Mouse (Mus musculus) layer of hippocampus, postnatal 36 days (tissue): ENCODE measurements at regions not wholly inside any gene's neighbourhood (a gene's known extent, or its start where the extent isn't known, plus 50 kb on each side); places are given as distances from the start of the nearest gene placed in this dataset.

Source experiments
- DNase-seq, 2 experiments: peaks; one replicate each; pipeline ENCODE4 v3.0.0; 2022

DNA sequence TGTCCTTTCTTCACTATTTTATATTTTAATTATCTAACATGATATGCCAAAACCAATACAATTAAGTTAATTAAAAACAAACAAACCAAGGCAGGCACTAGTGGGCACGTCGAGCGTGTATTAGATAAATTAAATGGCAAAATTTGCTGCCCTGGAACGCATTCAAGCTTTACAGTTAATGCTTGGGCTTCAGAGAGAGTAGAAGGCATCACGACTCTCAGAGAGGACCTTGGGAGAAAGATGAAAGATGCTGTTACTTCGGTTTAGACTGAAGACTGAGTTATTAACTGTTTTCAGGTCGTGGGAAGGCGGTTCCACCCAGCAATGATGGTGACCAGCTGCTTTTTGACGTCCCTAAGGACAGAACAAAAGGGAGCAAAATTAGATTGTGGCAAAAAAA lies 71.7 kb upstream of the Boc start:
- no peak for DNase-seq

DNA sequence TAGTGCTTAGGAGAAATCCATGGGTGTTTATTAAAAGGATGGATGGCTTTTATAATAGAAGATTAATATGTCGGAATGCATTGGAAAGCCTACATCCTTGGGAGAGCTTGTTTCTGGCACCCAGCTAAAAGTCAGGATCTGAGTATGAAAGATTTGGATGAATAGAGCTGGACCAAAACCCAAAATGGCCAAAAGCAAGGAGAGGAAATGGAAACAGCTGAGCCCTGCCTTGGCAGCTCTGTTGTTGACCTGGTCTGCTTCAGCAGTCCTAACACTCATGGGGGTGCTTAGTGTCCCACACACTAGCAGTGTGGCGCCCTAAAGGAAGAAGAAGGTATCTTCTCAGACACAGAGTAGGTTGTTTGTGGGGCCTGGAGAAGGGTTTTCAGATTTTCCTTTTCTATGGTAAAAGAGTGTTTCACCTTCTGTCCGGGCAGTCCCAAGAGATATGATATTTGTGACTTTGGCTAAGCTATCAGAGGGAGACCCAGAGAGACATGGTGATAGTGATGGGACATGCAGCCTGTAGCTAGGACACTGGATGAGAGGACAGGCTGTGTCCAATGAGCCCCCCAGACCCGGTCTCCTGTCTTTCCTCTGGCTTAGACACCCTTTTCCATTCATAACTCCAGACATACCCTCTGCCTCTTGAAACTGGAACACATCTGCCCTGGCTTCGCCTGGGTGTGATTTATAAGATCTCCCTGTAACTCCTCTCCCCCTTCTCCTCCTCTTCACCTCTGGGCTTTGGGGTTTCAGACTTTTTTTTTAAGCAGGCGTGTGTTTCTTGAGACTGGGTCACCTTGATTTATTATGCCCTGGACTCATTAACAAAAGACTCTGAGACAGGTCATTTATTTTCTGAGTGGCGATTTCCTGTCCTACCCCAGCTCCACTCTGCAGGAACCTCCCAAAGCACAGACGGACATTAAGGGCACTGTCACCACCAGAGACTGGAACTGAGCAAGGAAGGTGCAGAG lies 70.9 kb upstream of the Boc start:
- DNase-seq, result no peak

DNA sequence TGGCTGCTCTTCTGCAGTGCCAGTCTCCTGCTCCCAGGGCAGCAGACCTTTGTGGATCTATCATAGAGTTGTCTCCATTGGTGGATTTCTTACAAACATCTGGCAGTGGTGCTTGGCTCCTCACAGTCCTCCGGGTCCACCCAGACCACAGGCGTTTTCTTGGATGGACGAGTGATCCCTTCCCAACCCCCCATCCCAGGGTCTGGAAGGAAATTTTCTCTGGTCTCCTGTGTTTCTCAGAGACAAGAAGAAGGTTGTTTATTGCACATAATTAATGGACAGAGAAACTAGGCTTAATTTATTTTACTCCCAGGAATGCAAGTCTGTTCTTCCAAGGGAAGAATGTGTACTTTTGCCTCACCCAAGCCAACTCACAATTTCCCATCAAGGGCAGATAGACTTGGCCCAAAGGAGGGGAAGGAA lies 67.2 kb upstream of the Boc start:
- no peak for DNase-seq

DNA sequence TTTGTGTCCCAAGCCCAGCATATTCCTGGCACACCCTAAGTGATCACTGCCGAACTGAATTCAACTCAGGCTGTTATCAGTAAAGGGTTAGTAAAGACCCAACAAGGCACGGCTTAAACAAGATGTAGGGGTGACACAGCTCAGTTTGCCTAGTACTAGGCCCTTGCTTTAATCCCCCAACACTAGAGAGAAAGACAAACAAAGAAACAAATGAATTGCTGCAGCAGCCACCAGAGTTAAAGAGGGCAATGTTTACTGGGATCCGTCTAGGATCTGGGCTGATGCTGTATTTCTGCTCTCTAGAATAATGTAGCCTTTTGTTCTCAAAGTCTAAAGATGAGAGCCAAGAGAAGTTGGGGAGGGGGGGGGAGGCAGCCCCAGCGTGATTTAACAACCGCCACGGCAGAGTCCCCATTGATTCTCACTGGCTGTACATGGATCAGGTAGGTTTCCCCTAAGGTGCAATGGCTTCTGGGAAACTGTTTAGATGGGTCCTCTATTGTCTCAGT lies 66.5 kb upstream of the Boc start:
- DNase-seq, result no peak

DNA sequence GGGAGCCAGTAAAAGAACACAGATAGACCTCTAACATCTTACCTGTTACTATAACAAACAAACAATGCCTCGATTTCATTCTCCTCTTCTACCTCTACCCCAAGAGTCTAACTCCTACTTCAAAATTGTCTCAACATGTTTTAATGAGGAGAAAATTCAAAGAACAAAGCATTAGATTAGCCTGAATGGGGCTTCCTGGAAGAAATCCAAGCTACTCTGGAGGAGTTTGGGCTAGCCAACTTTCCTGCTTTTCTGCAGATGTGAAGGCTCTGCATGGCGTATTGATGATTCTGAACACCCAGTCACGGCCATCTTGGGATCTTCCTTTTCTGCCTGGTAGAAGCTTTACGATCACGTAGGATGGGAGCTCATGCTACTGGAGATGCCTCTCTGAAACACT lies 62.9 kb upstream of the Boc start:
- DNase-seq, result no peak

DNA sequence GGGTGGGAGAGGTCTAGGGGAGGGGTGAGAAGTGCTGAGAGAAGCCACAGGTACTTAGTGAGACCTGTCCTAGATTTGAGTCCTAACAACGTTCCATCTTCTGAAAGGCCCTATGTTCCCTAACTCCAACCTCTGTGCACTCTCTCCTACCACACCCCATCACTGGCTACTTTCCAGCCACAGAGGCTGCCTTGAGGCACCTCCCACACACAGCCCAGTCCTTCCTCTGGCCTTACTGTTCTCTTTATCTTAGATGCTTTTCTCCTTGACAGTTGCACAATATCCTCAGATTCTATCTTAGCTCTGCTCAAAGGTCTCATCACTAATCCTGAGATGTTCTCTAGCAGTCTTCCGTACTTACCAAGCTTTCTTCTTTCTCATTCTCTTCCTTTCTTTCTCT lies 61.8 kb upstream of the Boc start:
- no peak for DNase-seq

DNA sequence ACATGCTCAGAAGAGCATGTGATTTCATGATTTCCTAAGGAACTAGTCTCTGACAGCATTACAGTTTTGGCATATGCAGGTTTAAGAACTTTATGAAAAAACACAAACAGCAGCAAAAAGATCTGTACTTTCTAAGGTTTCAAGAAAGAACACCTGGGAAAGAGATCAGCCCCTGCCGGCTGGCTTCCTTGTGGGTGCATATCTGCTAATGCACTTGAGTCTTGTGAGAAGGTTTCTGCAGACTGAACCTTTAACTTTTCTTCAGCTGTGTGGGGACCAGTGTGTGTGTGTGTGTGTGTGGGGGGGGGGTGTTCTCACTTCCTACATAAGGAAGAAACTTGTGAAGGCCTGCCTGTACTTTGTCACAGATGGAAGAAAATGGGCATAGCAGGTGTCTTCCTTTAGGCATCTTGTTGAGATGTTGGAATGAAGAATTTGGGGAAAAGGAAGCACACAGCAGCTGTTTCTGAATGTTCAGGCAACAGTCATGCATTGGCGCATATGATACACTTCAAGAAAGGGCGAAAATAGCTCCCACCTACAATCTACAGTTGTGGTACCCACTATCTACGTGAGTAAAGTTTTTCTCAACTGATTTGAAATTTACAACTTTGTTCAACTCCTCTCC lies 60.9 kb upstream of the Boc start:
- DNase-seq, result no peak

DNA sequence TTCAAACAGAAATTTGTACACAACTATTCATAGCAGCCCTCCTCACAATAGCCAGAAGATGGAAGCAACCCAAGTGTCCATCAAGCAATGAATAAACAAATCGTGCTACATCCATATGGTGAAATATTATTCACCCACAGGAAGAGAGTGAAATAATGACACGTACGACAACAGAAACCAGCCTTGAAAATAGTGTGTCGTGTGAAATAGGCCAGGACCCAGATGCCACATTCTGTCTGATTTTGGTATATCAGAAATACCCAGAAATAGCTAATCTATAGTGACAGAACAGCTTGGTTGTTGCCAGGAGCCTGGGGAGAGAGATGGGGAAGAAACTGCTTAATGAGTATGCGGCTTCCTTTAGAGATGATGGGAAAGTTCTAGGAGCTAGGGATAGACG lies 58.3 kb upstream of the Boc start:
- no peak for DNase-seq

DNA sequence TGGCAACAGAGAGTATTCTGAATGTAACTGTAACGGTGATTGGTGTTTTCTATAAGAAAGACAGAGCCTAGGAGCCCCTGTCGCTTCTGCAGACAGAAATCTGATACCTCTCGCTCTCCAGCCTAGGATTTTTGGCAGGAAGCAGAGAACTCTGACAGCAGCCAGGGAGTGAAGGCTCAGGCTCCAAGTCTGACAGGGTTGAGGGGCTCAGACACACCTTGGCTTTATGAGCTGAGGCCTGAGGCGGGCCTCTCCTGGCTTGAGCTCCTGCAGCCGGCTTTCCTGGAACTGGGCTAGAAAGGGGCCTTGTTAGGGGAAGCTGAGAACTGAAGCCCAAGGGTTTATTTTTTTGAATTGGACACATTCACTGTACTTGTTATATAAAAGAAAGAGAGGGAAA lies 57.7 kb upstream of the Boc start:
- no peak for DNase-seq

DNA sequence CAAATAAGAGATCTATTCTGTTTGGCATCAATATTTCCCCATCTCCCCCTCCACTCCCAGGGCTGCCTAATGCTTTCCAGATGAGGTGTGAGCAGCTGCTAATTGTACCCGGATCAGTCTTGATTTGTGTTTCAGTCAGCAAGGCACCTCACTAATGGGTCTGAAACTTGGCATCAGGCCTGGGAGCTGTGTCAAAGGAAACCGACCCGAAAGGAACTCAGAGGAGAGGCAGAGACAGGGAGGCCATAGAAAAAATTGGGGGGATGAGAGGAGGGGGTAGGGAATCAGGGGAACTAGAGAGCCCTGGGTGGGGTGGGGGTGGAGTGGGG lies 57.1 kb upstream of the Boc start:
- no peak for DNase-seq

DNA sequence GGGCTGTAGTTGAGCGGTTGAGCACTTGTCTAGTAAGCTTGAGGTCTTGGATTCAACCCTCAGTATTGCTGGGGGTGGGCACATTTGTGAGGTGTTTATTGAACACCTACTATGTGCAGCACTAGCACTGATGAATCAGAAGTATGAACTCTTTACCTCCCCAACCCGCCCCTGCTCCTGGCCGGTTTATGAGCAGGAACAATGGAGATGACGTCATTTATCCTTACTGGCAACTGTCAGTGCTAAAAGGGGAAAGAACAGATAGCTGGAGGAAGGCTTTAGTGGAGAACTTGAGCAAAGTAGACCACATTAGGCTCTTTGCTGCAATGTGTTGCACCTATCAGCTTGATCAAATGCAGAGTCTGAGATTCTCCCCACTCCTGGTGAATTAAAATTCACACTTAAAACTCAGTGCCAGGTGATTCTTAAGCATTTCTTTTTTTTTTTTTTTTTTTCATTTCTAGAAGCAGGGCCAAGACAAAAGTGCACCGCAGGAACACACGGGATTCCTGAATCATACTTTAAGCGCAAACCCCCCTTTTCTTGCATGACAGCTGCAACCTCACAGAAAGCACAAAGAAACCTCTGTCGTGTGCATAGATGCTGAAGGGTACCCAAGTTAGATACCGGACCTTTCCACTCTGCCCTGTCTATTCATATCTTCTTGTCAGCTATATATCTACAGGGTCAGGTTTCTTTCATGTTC lies 56.6 kb upstream of the Boc start:
- DNase-seq, result no peak

DNA sequence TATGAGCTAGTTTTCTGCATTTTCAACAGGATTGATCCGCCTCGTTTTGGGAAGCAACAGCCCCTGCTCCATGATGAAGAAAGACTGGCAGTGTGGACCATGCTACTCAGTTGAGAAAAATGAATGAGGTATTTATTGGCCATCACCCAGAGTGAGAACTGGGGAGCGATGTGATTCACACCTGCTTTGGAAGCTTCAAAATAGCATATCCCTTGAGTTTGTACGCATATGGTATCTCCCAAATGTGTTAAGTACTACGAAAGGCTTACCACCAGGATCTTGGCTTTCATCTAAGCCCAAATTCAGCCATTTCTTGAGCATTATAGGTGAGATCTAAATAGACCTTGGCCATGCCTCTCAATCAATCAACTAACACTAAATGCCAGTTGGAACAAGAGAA lies 55.5 kb upstream of the Boc start:
- no peak for DNase-seq

DNA sequence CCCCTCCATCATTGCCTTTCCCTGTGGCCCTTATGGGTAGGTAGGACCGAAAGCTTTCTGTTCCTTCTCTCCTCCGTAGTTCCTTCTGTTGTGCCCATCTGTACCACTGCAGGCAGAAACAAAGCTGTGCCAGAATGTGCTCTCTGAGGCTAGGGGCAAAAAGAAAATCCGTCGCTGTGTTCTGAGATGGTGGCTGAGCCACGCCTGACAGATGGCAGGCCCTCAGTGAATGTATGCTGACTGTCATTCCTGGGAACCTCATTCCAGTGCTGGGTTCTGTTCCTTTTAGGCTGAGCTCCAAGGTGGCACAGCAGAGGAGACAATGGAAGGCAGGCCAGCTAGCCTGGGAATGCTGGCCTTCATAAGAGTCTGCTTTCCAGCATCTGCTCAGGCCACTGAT lies 54.0 kb upstream of the Boc start:
- DNase-seq, result no peak

DNA sequence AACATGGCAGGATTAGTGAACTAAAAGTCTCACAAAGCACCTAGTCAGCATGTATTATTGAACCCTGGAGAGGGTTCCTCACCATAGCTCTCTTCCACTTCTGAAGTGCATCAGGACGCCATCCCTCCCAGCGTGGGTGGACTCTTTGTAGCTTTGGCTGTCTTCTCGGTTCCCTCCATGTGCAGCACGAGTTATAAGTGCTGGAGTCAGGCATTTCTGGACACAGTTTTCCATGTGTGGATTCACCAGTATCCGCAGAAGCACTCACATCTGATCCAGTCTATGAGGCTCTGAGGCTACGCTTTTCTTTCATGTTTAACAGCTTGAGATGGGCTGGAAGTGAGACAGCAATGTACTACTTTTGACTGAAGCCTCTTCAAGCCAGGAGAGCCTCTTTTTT lies 52.8 kb upstream of the Boc start:
- DNase-seq, result no peak

DNA sequence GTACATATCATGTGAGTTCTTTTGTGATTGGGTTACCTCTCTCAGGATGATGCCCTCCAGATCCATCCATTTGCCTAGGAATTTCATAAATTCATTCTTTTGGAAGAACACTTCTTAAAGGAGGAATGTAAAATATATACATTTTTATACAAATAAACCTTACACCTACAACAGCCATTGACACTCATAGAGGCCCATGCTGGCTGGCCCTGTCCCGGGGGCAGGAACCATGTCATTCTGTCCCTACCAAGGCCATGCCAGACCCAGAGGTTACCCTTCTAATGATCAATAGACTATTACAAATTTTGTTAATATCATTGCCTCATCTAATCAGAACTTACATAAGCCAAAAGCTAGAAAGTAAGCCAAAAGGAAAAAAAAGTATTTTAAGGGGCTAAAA lies 49.9 kb upstream of the Boc start:
- no peak for DNase-seq
